Mouse (Mus musculus): ENCODE results near the gene Cd200r1. TPM values are rescaled to one million over a fixed set of nuclear protein-coding genes. Genes with fewer than 3 reads are reported as not detected.
"Not testable (repeated sequence)": the region's sequence is repeated elsewhere in the genome, so short reads cannot be mapped to it uniquely, and the experiment has no call there.

Cd200r1 gene
- total RNA-seq, 2 experiments from 2014 or later: 0.26 TPM; not detected in 1

GRCm38 (mm10) chr16:44774201-44774600, 8.7 kb downstream of the Cd200r1 start:
- no peak overlapping the region for H3K27ac ChIP-seq
- no peak for DNase-seq (ENCODE audit: low spot score in 2 of 2)
- H3K4me3 ChIP-seq: no peak overlapping the region
- no peak for TF ChIP-seq CTCF (conservative IDR thresholded peaks at IDR 0.05)

- no peak for TF ChIP-seq CTCF (conservative IDR thresholded peaks at IDR 0.05)
- DNase-seq (ENCODE audit: low spot score in 2 of 2): peak in 1 of 2 experiments; percentile 29
- H3K27ac ChIP-seq: no peak overlapping the region
- no peak overlapping the region for H3K4me3 ChIP-seq
Observed at GRCm38 (mm10) chr16:44778538-44779147, 13.1 kb downstream of the Cd200r1 start.

GRCm38 (mm10) chr16:44779494-44779893, 14.0 kb downstream of the Cd200r1 start:
- DNase-seq (ENCODE audit: low spot score in 2 of 2): no peak
- Histone ChIP-seq H3K4me3 (no peak overlapping the region), H3K27ac (no peak overlapping the region)
- no peak for TF ChIP-seq CTCF (conservative IDR thresholded peaks at IDR 0.05)

- Histone ChIP-seq H3K4me3 (no peak overlapping the region), H3K27ac (no peak overlapping the region)
- TF ChIP-seq CTCF (conservative IDR thresholded peaks at IDR 0.05): peak; percentile 33
- DNase-seq (ENCODE audit: low spot score in 2 of 2): no peak
Observed at GRCm38 (mm10) chr16:44780751-44781150, 15.2 kb downstream of the Cd200r1 start.

GRCm38 (mm10) chr16:44786934-44787333, 21.4 kb downstream of the Cd200r1 start:
- no peak for TF ChIP-seq CTCF (conservative IDR thresholded peaks at IDR 0.05)
- DNase-seq (ENCODE audit: low spot score in 2 of 2): no peak
- Histone ChIP-seq H3K27ac (no peak overlapping the region), H3K4me3 (no peak overlapping the region)

GRCm38 (mm10) chr16:44794416-44794815, 28.9 kb downstream of the Cd200r1 start:
- DNase-seq (ENCODE audit: low spot score in 2 of 2): no peak
- Histone ChIP-seq H3K4me3 (no peak overlapping the region), H3K27ac (no peak overlapping the region)
- TF ChIP-seq CTCF (conservative IDR thresholded peaks at IDR 0.05): no peak

GRCm38 (mm10) chr16:44805976-44806375, 40.4 kb downstream of the Cd200r1 start:
- no peak for DNase-seq (ENCODE audit: low spot score in 2 of 2)
- no peak for TF ChIP-seq CTCF (conservative IDR thresholded peaks at IDR 0.05)
- Histone ChIP-seq H3K27ac (no peak overlapping the region), H3K4me3 (no peak overlapping the region)

- not testable (repeated sequence) for H3K4me3 ChIP-seq; DNase-seq (ENCODE audit: low spot score in 2 of 2); H3K27ac ChIP-seq
Observed at GRCm38 (mm10) chr16:44810223-44810622, 44.7 kb downstream of the Cd200r1 start.

GRCm38 (mm10) chr16:44811544-44811943, 46.0 kb downstream of the Cd200r1 start, which contains the start of gene Cd200r4:
Cd200r4 (plus strand) TSS chr16:44811733.
- DNase-seq (ENCODE audit: low spot score in 2 of 2): no peak
- no peak for TF ChIP-seq CTCF (conservative IDR thresholded peaks at IDR 0.05)
- no peak within 1 kb of the TSS for H3K27ac ChIP-seq
- no peak within 1 kb of the TSS for H3K4me3 ChIP-seq

GRCm38 (mm10) chr16:44812468-44813065, 47.0 kb downstream of the Cd200r1 start:
- TF ChIP-seq CTCF (conservative IDR thresholded peaks at IDR 0.05): no peak
- no peak overlapping the region for H3K27ac ChIP-seq
- H3K4me3 ChIP-seq: no peak overlapping the region
- DNase-seq (ENCODE audit: low spot score in 2 of 2): no peak

- Histone ChIP-seq H3K4me3 (no peak overlapping the region), H3K27ac (no peak overlapping the region)
- DNase-seq (ENCODE audit: low spot score in 2 of 2): no peak
- no peak for TF ChIP-seq CTCF (conservative IDR thresholded peaks at IDR 0.05)
Observed at GRCm38 (mm10) chr16:44818010-44818409, 52.5 kb downstream of the Cd200r1 start.

GRCm38 (mm10) chr16:44820545-44820944, 55.0 kb downstream of the Cd200r1 start:
- TF ChIP-seq CTCF (conservative IDR thresholded peaks at IDR 0.05): no peak
- no peak overlapping the region for H3K27ac ChIP-seq
- DNase-seq (ENCODE audit: low spot score in 2 of 2): no peak
- H3K4me3 ChIP-seq: no peak overlapping the region

GRCm38 (mm10) chr16:44832286-44832685, 66.8 kb downstream of the Cd200r1 start:
- TF ChIP-seq CTCF (conservative IDR thresholded peaks at IDR 0.05): no peak
- DNase-seq (ENCODE audit: low spot score in 2 of 2): no peak
- H3K4me3 ChIP-seq: no peak overlapping the region
- H3K27ac ChIP-seq: no peak overlapping the region

GRCm38 (mm10) chr16:44833189-44833588, 67.7 kb downstream of the Cd200r1 start:
- DNase-seq (ENCODE audit: low spot score in 2 of 2); H3K27ac ChIP-seq; H3K4me3 ChIP-seq: not testable (repeated sequence)

Other genes starting within 250 kb of the Cd200r1 start
- gene Boc, start 206.8 kb upstream of the Cd200r1 start, total RNA-seq (2021): 10 to 100 TPM in 1 of 2 experiments, 1 to 10 TPM in 1; 9.7 to 12.1 TPM
- gene Nepro, start 41.4 kb upstream of the Cd200r1 start, total RNA-seq (2021): 1 to 10 TPM; 5.7 to 6.5 TPM
- 10 to 100 TPM; 29.6 to 31.9 TPM for gene Gtpbp8, start 19.4 kb upstream of the Cd200r1 start, total RNA-seq (2021)
- not detected for gene Cd200r4, start 46.0 kb downstream of the Cd200r1 start, total RNA-seq (2021)
- not detected for gene Cd200r2, start 101.4 kb downstream of the Cd200r1 start, total RNA-seq (2021)
- gene Cd200r3, start 177.9 kb downstream of the Cd200r1 start, total RNA-seq (2021): not detected